Mouse (Mus musculus) embryo, embryonic 10.5 days (tissue): ENCODE measurements around the gene Hoxa3.

Experiments
- DNase-seq: peaks from one replicate; pipeline ENCODE4 v3.0.0-alpha.2; 2015; ENCODE audit warnings: low spot score

Gene Hoxa3

DNA sequence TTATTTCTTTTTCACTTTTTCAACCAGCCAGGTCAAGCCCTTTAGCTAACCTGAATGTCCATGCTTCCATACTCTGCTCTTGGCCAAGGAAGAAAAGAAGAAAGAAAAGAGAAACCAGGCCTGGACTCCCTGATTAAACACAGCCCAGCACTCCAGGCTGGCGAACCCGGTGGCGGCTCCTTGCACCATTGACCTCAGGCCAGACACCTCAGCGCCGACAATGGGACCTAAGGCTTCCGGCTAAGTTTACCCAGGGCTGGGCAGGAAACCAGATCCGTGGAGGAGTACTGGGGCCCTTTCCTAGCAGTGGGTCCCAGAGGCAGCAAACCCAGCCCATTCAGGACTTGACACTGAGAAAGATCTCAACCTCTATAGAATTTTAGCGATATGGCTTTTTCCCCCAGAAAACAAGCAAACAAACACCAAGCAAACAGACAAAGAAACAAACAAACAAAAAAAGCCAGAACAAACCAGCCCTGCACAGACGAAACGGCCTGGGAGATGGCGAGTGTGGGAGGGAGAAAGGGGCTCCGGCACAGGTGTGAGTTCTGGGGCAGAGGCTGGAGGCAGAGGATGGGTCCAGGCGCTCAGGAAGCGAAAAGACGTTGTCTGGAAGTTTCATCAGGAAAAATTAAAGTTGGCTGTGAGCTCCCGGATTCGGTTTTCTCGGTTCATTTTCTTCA lies 18.9 kb upstream of the Hoxa3 start:
- no peak for DNase-seq

DNA sequence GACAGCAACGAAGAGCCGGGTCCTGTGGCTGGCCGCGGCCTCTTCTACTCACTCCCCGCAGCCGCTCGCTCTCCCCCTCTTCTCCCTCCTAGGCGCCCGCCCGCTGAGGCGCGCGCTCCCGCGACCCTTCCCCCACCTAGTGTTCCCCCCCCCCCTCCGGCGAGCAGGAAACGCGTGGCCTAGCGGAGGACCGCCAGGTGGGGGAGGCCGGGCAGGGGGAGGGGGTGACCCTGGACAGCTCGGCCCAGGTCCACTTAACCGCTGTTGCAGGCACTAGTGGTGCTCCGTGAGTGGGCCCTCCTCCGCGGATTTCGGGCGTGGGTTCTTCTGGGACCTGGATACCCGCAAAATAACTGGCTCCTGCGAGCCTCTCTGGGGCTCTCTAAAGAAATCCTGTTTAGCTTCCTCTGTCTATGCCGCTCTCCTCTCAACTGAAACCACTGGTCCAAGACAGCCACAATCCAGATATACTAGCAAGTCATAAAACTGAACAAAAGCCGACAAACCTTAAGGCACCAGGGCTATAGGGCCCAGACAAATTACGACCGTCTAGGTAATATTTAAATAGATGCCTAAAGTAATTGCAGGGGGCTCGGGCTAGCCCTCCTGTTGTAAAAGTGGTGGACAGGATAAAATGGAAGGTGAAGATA lies 17.5 kb upstream of the Hoxa3 start, which contains the start of gene Hoxa9:
Gene Hoxa9 (minus strand): TSS at position 574 of the 650 bp plus-strand sequence.
- no peak for DNase-seq

GRCm38 (mm10) chr6:52229558-52230416 lies 16.7 kb upstream of the Hoxa3 start:
- DNase-seq: no peak

DNA sequence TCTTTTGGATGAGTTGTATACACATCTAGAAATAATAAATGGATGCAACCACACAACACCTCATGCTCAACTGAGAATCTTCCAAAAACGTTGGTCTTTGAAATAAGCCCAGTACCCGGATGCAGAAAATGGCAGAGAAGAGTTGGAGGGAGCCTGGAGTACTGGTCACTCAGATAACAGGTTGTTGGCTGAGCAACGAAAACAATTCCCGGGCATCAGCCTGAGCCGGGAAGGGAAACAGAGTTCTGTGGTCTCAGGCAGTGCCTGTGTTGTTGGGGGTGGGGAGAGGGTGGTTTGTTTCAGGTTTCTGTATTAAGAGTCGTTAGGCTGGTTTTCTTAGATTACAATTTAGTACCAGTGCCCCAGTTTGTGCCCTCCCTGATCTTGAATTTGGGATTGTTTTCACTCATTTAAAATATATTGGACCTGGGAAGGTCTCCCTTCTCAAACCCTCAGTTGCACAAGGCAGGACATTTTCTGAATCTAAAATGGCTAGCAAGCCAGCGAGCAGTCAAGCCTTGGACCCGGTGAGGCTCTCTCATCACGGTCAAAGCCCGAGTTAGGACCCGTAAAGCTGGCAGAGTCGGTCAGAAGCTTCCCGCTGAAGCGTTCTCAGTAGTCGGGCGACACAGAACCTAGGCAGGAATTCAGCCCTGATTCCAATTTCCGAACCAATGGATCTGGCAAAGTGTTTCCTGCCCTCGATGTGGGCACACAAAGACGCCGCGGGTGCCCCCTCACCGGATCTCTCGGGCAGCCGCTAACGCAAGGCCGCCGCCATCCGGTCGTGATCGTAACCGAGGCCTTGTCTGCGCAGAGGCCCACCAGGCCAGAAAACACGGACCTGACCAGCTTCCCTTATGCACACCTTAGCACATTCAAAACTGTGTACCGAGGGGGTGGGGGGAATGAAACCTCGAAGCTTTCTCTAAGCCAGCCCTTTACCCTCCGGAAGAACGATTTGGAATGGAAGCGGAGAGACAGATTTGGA lies 15.6 kb upstream of the Hoxa3 start:
- DNase-seq: no peak

GRCm38 (mm10) chr6:52227470-52228222 lies 14.5 kb upstream of the Hoxa3 start:
- DNase-seq: no peak

DNA sequence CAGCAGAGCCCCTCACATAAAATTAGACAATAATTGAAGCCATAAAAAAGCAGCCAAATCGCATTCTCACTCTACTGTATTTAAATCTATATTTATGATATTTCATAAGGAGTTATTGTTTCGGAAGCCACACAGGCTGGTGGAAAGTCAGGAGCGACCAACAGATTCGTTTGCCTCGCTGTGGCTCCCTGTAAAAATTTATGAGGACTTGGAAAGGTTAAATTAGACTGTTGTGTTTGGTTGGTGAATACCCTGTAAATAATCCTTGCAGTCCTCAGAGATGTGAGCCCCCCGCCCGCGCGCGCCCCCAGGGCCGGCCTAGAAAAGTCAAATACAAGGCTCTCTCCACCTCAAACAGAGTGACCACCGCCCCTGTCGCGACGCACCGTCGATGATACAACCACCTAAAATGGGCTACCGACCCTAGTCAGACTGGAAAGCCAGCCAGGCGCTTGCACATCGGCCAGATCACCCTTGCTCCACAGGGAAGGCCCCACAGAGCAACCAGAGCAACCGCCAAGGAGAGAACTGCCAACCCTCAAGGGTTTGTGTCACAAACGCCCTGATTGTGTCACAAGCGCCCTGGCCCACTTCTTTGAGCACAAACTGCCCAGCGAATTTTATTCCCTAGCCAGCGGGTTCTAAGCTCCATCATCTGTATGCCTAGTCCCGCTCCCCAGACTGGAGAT lies 13.6 kb upstream of the Hoxa3 start:
- DNase-seq: no peak

GRCm38 (mm10) chr6:52225612-52226568 lies 12.8 kb upstream of the Hoxa3 start:
- peak; percentile 82 for DNase-seq

DNA sequence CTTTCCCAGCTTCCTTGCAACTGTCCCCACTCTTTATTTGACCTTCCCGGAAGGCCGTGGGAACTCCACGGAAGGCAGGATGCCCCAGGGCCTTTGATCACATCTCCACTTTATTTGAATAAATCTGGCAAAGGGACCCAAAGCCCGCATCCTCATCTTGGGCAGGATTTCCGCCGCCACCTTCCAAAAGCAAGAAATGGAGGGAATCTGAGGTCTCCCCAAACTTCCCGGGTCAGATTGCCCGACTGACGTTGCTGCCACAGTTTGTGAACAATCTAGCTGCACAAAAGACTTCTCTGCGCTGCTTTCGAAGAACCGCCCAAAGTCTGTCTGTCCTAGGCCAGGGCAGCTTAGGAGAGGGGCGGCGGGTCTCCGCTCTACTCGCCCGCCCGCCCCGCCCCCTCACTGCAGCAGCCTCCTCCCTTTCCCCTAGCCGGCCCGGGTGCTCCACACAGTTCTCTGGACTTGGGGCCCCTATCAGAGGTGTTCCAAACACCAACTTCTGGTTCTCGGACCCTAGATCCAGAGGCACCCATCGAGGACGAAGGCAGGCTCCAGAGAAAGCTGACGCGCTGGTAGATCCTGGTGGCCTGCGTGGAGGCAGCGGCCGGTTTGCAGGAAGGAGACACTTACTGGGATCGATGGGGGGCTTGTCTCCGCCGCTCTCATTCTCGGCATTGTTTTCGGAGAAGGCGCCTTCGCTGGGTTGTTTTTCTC lies 11.9 kb upstream of the Hoxa3 start:
- DNase-seq: no peak

GRCm38 (mm10) chr6:52223939-52224760 lies 11.0 kb upstream of the Hoxa3 start:
- DNase-seq: no peak

GRCm38 (mm10) chr6:52222729-52223128 lies 9.6 kb upstream of the Hoxa3 start:
- no peak for DNase-seq

GRCm38 (mm10) chr6:52221993-52222685 lies 9.0 kb upstream of the Hoxa3 start:
- no peak for DNase-seq

- peak; percentile 94 for DNase-seq
Observed at GRCm38 (mm10) chr6:52221337-52221992, 8.3 kb upstream of the Hoxa3 start, which contains the start of gene Hoxa7. Hoxa7 (minus strand) TSS chr6:52221854.

DNA sequence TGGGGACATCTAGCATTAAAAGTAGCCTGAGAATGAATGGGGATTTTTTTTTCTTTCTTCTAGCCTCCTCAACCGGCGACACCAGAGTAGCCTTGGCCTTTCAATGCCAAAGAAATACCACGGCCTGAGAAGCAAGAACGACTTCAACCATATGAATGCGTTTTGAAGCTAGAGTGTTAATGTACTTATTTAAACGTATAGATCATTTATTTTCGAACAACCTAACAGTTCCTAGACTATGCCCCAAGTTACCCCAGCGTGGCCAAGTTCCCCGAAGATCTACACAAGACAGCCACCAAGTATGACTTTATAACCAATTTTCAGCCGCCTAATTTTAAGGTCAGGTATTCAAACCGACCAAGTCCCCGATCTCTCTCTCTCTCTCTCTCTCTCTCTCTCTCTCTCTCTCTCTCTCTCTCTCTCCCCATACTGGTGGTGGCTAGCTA lies 7.8 kb upstream of the Hoxa3 start:
- no peak for DNase-seq

- no peak for DNase-seq
Observed at GRCm38 (mm10) chr6:52220003-52220864, 7.1 kb upstream of the Hoxa3 start.
